Mouse (Mus musculus): ENCODE data around the gene Dcun1d1.

DNA sequence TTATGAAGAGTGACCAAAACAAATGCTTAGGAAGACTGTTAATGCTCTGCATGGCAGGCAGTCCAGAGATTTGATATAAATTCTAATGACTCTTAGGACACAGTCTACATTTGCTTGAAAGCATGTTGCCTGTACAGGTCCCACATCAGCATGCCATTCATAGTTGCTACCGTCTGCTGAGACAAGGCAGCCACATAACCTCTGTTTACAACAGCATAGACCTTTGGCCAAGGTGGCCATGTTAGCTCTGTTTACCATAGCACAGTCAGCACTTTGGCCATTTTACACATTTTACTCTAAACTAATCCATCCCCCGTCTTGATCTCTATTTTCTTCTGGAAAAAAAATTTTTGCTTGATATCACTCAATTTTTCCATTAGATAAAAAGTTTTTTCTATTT is 47.7 kb downstream of the Dcun1d1 start:
- no peak for TF ChIP-seq CTCF (IDR thresholded peaks at IDR 0.05; ENCODE audit: extremely low read depth, insufficient read depth, low read length)
- no peak for TF ChIP-seq POLR2A (IDR thresholded peaks at IDR 0.05; ENCODE audit: extremely low read depth, insufficient read depth, low read length)
